Mouse (Mus musculus) limb, embryonic 15.5 days (tissue): ENCODE results near the gene Ankrd42. TPM values are rescaled to one million over a fixed set of nuclear protein-coding genes. Genes with fewer than 3 reads are reported as not detected.

ENCODE experiments used
- ATAC-seq: fragments of 200-750 bp; cut with Nextera tagmentation; 2 replicates; pipeline ENCODE4 v1.8.0; 2017; ENCODE audit warnings: low read depth, moderate TSS enrichment; ENCODE audit not compliant: insufficient number of reproducible peaks, low FRiP score, low TSS enrichment
- H3K27ac ChIP-seq: fragments of 300-500 bp; sonication (generic); 2 replicates; pipeline ENCODE4 v1.5.1; 2015; ENCODE audit warnings: moderate library complexity, mild to moderate bottlenecking, inconsistent platforms
- H3K27me3 ChIP-seq: fragments of 300-500 bp; sonication (generic); 2 replicates; pipeline ENCODE4 v1.6.1; 2015; ENCODE audit warnings: inconsistent platforms
- H3K36me3 ChIP-seq: fragments of 300-500 bp; sonication (generic); 2 replicates; pipeline ENCODE4 v1.6.1; 2015; ENCODE audit warnings: inconsistent platforms
- H3K4me1 ChIP-seq: fragments of 300-500 bp; sonication (generic); 2 replicates; pipeline ENCODE4 v1.6.1; 2015; ENCODE audit warnings: inconsistent platforms
- H3K4me2 ChIP-seq: fragments of 300-500 bp; sonication (generic); 2 replicates; pipeline ENCODE4 v1.6.1; 2015; ENCODE audit warnings: mild to moderate bottlenecking, inconsistent platforms
- H3K4me3 ChIP-seq: fragments of 300-500 bp; sonication (generic); 2 replicates; pipeline ENCODE4 v1.5.1; 2015; ENCODE audit warnings: mild to moderate bottlenecking, inconsistent platforms
- H3K9ac ChIP-seq: fragments of 300-500 bp; sonication (generic); 2 replicates; pipeline ENCODE4 v1.6.1; 2015; ENCODE audit warnings: inconsistent platforms
- H3K9me3 ChIP-seq: fragments of 300-500 bp; sonication (generic); 2 replicates; pipeline ENCODE4 v1.6.1; 2016; ENCODE audit warnings: inconsistent platforms
- WGBS: fragments of 180-500 bp; shearing (Covaris S2); methylation state at CpG from one replicate; pipeline ENCODE4 v1.1.7; 2015; 5-methylcytosine and 5-hydroxymethylcytosine counted together
- polyA plus RNA-seq: library from polyadenylated mRNA; unstranded; fragments of >200 nt; fragmentation: Nextera tagmentation; extraction: Ambion mirVana; gene quantifications from 2 replicates; pipeline ENCODE4 v1.2.1, GENCODE M21; 2015

Gene Ankrd42
- polyA plus RNA-seq, 1 experiment from 2014 or later: 6.1 TPM

DNA sequence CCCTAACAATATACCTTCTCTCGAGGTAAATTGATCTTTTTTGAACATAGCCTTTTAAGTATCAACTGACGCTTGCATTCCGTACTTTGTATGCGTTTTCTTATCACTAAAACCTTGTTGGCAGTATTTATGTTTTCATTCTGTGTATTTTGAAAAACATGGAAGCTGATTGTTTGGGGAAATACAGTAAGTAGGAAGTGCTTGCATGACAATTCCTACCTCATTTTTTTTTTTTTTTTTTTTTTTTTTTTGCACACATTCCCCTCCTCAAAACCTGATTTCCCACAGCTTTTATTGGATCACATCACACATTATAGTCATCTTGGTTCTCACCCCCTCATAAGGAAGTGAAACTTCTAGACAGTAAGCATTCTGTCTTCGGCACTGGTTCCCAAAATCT is 1.1 kb upstream of the Ankrd42 start:
- no peak overlapping the region for H3K27ac ChIP-seq
- no peaks in the 10 kb centered on the region for H3K9me3 ChIP-seq
- peak overlapping the region; percentile 69; the same call in 1 of the 2 replicates for H3K4me2 ChIP-seq
- H3K36me3 ChIP-seq: peaks cover 11% of the 10 kb centered on the region; the same call in 1 of the 2 replicates
- peaks cover 12% of the 10 kb centered on the region for H3K4me1 ChIP-seq
- no peak for ATAC-seq
- H3K9ac ChIP-seq: no peak overlapping the region
- no peaks in the 10 kb centered on the region for H3K27me3 ChIP-seq
- 88% methylated on average over 5 of the region's 5 CpGs for WGBS
- peak overlapping the region; percentile 71 for H3K4me3 ChIP-seq

DNA sequence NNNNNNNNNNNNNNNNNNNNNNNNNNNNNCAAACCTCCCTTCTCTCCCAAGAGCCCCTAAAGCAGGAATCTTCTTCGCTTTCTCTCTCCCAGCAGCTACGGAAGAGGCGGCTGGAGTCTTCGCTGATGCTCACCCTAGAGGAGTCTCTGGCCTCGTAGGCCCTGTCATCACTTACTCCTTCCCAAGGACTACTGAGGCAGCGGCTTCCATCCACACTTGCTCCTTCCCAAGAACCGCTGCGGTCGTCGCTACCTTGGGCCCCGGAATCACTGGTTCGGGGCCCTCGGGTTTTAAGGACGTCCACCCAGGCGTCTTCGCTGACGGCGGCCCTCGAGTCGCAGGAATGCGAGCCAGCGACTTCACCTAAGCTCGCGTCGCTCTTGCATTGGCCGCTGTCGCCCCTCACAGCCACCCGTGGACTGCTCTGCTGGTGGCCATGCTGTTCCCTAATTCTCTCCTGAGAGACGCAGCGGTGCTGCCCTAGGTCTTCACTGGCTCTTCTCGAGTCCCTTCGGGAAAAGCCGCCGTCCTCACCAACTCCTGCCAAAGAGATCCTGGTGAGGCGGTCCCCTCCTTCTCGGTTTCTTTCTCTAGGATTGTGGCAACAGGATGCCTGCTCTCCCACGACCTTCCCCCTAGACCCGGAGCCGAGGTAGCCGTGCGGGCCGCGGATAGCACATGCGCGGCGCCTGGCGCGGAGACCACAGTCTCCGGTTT is 489 bp downstream of the Ankrd42 start:
- peaks cover 8% of the 10 kb centered on the region; the same call in 1 of the 2 replicates for H3K36me3 ChIP-seq
- no peaks in the 10 kb centered on the region for H3K9me3 ChIP-seq
- peak overlapping the region; percentile 95 for H3K4me2 ChIP-seq
- H3K27ac ChIP-seq: peak overlapping the region; percentile 84
- ATAC-seq: peak; percentile 44; the same call in 1 of the 2 replicates
- WGBS: 2% methylated on average over 49 of the region's 49 CpGs
- peaks cover 12% of the 10 kb centered on the region for H3K4me1 ChIP-seq
- H3K27me3 ChIP-seq: no peaks in the 10 kb centered on the region
- peak overlapping the region; percentile 71 for H3K4me3 ChIP-seq
- peak overlapping the region; percentile 46 for H3K9ac ChIP-seq

DNA sequence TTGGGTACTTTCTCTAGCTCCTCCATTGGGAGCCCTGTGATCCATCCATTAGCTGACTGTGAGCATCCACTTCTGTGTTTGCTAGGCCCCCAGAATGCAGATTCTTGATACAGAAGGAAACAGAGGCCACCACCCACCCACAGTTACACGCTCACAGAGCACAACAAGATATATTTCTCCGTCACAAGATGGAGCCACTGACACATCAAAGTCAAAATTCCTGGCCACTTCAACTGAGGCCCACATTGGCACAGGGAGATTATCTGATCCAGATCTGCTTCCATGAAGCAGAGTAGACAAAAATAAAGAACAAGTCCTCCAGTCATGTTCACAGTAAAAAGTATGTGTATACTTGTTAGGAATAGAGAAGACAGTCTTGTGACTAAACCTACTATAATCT is 6.8 kb downstream of the Ankrd42 start:
- ATAC-seq: no peak
- Histone ChIP-seq H3K9me3 (no peaks in the 10 kb centered on the region), H3K36me3 (no peaks in the 10 kb centered on the region), H3K27me3 (no peaks in the 10 kb centered on the region), H3K4me3 (no peak overlapping the region), H3K9ac (no peak overlapping the region), H3K4me2 (no peak overlapping the region), H3K4me1 (no peaks in the 10 kb centered on the region), H3K27ac (no peak overlapping the region)
- WGBS: 39% methylated on average over 2 of the region's 2 CpGs

DNA sequence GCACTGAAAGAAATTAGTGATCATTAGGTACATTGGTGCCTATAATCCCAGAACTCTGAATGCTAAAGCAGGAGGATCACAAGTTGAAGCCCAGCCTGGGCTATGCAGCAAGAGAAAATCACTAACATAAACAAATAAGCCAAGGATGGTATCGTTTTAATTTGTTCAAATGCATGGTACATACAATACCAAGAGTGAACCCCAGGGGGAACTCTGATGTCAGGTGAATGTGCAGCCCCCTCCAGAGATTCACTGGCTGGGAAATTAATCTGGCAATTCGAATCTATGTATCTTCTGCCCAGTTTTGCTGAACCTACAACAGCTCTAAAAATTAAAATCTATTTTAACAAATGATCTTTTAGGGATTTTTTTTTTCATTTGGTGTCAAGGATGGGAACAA is 12.5 kb downstream of the Ankrd42 start:
- no peak for ATAC-seq
- Histone ChIP-seq H3K4me2 (no peak overlapping the region), H3K9me3 (no peaks in the 10 kb centered on the region), H3K27ac (no peak overlapping the region), H3K4me1 (no peaks in the 10 kb centered on the region), H3K36me3 (no peaks in the 10 kb centered on the region), H3K27me3 (no peaks in the 10 kb centered on the region), H3K4me3 (no peak overlapping the region), H3K9ac (no peak overlapping the region)
- 61% methylated on average over 2 of the region's 2 CpGs for WGBS

DNA sequence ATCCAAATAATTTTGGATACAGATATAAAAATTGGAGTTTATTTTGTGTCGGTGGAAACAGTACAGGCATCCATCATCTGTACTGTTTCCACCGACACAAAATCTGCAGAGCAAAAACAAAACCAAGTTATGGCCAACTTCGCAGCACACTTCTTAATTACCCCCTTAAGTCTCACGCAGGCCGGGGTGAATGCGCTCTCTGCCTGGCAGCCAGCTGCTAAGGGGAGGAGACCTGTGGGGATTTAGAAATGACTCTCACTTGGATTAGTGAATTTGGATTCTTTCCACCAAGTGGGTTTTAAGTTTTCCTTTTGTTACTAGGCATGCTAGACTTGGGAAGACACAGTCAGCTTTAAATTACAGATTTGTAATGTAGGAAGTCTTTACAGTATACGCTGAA is 26.1 kb downstream of the Ankrd42 start:
- Histone ChIP-seq H3K4me2 (no peak overlapping the region), H3K27me3 (no peaks in the 10 kb centered on the region), H3K9me3 (no peaks in the 10 kb centered on the region), H3K4me3 (no peak overlapping the region), H3K4me1 (no peaks in the 10 kb centered on the region), H3K9ac (no peak overlapping the region), H3K36me3 (0 out of 2 replicates have a peak, but pooled peaks cover 5% of the 10 kb centered on the region), H3K27ac (no peak overlapping the region)
- 46% methylated on average over 7 of the region's 7 CpGs for WGBS
- no peak for ATAC-seq

DNA sequence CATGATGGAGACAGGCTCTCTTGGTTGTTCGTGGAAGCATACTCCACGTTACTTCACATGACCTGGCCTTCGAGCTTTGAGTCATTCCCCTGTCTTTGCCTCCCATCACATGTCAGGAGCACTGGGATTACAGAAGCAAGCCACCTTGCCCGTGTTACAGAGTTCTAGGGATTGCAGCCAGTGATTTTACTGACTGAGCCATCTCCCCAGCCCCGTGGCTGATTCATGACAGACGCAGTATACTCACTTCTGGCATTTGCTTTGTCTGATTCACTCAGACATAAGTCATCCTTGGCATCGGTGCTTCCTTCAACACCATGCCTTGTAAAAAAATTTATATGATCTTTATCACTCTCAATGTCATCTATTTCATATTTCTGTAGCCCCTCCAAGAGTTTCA is 32.0 kb downstream of the Ankrd42 start:
- 83% methylated on average over 7 of the region's 7 CpGs for WGBS
- Histone ChIP-seq H3K36me3 (0 out of 2 replicates have a peak, but pooled peaks cover 9% of the 10 kb centered on the region), H3K9me3 (no peaks in the 10 kb centered on the region), H3K27me3 (no peaks in the 10 kb centered on the region), H3K4me1 (no peaks in the 10 kb centered on the region), H3K4me2 (no peak overlapping the region), H3K27ac (no peak overlapping the region), H3K9ac (no peak overlapping the region), H3K4me3 (no peak overlapping the region)
- ATAC-seq: no peak

DNA sequence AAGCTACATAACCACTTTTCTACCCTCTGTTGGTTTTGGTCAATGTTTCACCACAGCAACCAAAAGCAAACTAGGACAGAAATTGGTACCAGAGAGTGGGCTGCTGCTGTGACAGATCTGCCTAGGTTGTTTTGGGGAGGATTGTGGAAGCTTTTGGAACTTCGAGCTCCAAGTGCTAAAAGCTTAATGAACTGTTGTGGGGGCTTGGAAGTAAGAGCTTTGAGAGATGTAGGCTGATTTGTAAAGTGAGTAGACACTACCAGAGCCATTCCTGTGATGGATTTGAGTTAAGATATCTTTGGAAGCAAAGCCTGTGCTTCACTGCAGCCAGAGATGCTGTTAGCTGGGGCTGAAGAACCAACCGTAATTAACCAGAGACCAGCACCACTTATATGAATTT is 46.1 kb downstream of the Ankrd42 start:
- no peak overlapping the region for H3K9ac ChIP-seq
- H3K9me3 ChIP-seq: no peaks in the 10 kb centered on the region
- 86% methylated on average over 2 of the region's 2 CpGs for WGBS
- H3K27ac ChIP-seq: no peak overlapping the region
- no peak overlapping the region for H3K4me2 ChIP-seq
- no peak for ATAC-seq
- no peaks in the 10 kb centered on the region for H3K36me3 ChIP-seq
- H3K4me3 ChIP-seq: no peak overlapping the region
- no peaks in the 10 kb centered on the region for H3K27me3 ChIP-seq
- H3K4me1 ChIP-seq: no peaks in the 10 kb centered on the region

DNA sequence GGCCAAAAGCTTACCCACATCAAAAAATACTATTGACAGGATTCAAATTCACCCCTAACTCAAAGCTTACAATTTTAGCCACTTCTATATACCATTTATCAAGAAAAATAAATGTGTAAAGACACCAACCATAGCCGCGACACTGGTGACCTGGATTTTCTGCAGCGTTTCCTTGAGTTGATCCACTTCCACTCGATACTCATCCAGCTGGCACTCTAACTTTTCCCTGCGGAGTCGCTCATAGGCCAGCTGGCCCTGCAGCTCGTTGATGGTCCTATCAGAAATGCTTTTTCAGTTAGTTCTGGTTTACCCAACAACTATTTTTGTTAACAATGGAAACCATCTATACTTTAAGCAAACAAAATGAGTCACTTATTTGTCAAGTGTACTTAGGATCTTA is 47.0 kb downstream of the Ankrd42 start:
- H3K9ac ChIP-seq: no peak overlapping the region
- H3K27ac ChIP-seq: no peak overlapping the region
- WGBS: 81% methylated on average over 7 of the region's 7 CpGs
- H3K4me1 ChIP-seq: no peaks in the 10 kb centered on the region
- no peak overlapping the region for H3K4me3 ChIP-seq
- ATAC-seq: no peak
- no peaks in the 10 kb centered on the region for H3K9me3 ChIP-seq
- H3K27me3 ChIP-seq: no peaks in the 10 kb centered on the region
- no peaks in the 10 kb centered on the region for H3K36me3 ChIP-seq
- H3K4me2 ChIP-seq: no peak overlapping the region

DNA sequence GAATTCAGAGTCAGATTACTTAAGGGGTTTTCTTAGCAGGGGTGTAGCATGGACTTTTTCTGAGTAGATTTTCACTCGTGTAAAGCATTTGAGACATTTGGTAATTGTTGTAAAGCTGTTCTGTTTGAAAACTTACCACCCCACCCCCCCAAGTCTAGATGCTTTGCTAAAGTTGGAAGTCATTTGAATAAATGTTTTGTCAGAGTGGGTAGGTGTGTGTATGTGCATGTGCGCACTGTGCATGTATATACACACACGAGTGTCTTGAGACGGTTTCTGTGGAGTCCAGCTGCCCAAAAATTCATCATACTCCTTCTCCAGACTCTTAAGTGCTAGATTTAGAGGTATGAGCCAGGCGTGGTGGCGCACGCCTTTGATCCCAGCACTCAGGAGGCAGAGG is 53.4 kb downstream of the Ankrd42 start:
- H3K27me3 ChIP-seq: no peaks in the 10 kb centered on the region
- H3K9me3 ChIP-seq: no peaks in the 10 kb centered on the region
- peaks cover 15% of the 10 kb centered on the region for H3K36me3 ChIP-seq
- H3K4me3 ChIP-seq: no peak overlapping the region
- 88% methylated on average over 7 of the region's 7 CpGs for WGBS
- H3K9ac ChIP-seq: no peak overlapping the region
- ATAC-seq: no peak
- H3K27ac ChIP-seq: no peak overlapping the region
- no peaks in the 10 kb centered on the region for H3K4me1 ChIP-seq
- H3K4me2 ChIP-seq: no peak overlapping the region

DNA sequence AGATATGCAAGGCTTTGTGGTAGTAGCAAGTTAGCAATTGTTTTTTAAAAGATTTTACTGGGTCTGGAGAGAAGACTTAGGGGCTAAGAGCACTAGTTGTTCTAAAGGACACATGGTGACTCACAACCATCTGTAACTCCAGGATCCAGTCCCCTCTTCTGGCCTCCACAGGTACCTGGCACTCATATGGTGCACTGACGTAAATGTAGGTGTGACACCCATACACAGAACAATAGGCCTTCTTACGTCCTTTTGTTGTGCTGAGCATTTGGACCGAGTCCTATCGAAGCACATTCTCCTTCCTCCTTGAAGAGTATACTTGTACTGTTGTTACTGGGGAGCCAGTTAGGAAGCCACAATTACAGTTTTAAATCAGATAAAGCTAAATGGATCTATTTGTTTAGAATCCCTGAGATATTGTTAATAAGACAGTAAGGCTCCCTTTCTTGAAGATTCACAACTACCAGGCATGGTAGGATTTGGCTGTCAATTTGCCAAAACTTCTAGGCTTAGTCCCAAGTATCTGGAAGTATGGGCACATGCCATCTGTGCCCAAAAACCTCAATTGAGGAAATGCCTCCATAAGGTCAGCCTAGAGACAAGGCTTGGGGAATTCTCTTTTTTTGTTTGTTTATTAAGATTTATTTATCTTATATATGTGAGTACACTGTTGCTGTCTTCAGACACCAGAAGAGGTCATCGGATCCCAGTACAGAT is 56.3 kb downstream of the Ankrd42 start:
- Histone ChIP-seq H3K9me3 (no peaks in the 10 kb centered on the region), H3K4me2 (no peak overlapping the region), H3K36me3 (peaks cover 26% of the 10 kb centered on the region), H3K27ac (no peak overlapping the region), H3K9ac (no peak overlapping the region), H3K27me3 (no peaks in the 10 kb centered on the region), H3K4me1 (no peaks in the 10 kb centered on the region), H3K4me3 (no peak overlapping the region)
- ATAC-seq: no peak
- WGBS: 89% methylated on average over 5 of the region's 5 CpGs

DNA sequence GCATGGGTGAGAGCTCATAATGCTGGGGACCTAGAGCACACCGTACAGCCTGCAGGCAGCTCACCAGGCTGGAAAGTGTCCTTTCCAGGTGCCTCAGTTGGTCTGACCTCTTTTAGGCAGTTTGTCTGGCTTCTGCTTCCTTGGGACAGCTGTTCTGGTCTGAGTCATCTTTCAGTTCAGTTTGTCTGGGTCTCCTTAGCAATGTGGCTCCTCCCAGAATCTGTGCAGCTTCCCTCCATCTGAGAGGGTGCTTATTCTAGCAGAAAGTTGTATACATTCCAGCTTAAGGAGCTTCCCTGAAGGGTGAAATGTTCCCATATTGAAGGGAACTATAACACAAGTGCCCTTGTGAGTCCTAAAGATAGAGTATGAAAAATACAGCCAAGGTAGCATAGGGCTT is 70.2 kb downstream of the Ankrd42 start:
- no peaks in the 10 kb centered on the region for H3K9me3 ChIP-seq
- no peak overlapping the region for H3K27ac ChIP-seq
- peaks cover 19% of the 10 kb centered on the region for H3K36me3 ChIP-seq
- H3K27me3 ChIP-seq: no peaks in the 10 kb centered on the region
- no peak overlapping the region for H3K4me2 ChIP-seq
- no peak overlapping the region for H3K4me3 ChIP-seq
- peaks cover 4% of the 10 kb centered on the region; the same call in 1 of the 2 replicates for H3K4me1 ChIP-seq
- H3K9ac ChIP-seq: no peak overlapping the region
- 65% methylated on average over 1 of the region's 1 CpGs for WGBS
- ATAC-seq: no peak
